8 mouse cellular contexts compared by ENCODE assay signal in genomic region chr11:113865627-113866026, GRCm38 (mm10).
DNase-seq lines count a peak whose midpoint lies in the region; ATAC-seq lines count a peak whose summit lies in the region.

No protein-coding gene starts in this region.

- no peak overlapping the region for H3K4me3 ChIP-seq in heart, embryonic 16.5 days (ENCODE audit: low read length)
- no peak overlapping the region for H3K4me3 ChIP-seq in liver, embryonic 16.5 days (ENCODE audit: low read depth, low read length)
- no peak overlapping the region for H3K4me3 ChIP-seq in neural tube, embryonic 15.5 days (replicated peaks)

- no peak overlapping the region for H3K4me2 ChIP-seq in heart, embryonic 16.5 days (ENCODE audit: low read depth, low read length)
- no peak overlapping the region for H3K4me2 ChIP-seq in liver, embryonic 16.5 days (ENCODE audit: low read depth, low read length)
- H3K4me2 ChIP-seq in neural tube, embryonic 15.5 days, result no peak overlapping the region

- no peaks in the 10 kb centered on the region for H3K36me3 ChIP-seq in heart, embryonic 16.5 days (ENCODE audit: control insufficient read depth, insufficient read depth)
- H3K36me3 ChIP-seq in liver, embryonic 16.5 days (ENCODE audit: control insufficient read depth, insufficient read depth), result no peaks in the 10 kb centered on the region
- H3K36me3 ChIP-seq in neural tube, embryonic 15.5 days, result no peaks in the 10 kb centered on the region; the same call in 1 of the 2 replicates

- no peak overlapping the region for H3K27ac ChIP-seq in heart, embryonic 16.5 days (ENCODE audit: low read length)
- no peak overlapping the region for H3K27ac ChIP-seq in liver, embryonic 16.5 days (ENCODE audit: low read length)
- H3K27ac ChIP-seq in neural tube, embryonic 15.5 days (replicated peaks), result no peak overlapping the region

- no peaks in the 10 kb centered on the region for H3K27me3 ChIP-seq in heart, embryonic 16.5 days (ENCODE audit: control insufficient read depth, insufficient read depth, low read length)
- no peaks in the 10 kb centered on the region for H3K27me3 ChIP-seq in liver, embryonic 16.5 days (ENCODE audit: control insufficient read depth, insufficient read depth, low read depth, low read length)
- H3K27me3 ChIP-seq in neural tube, embryonic 15.5 days (replicated peaks), result no peaks in the 10 kb centered on the region

- peak; percentile 78 to 79 for DNase-seq in B cell, adult 2 months
- DNase-seq in brain, adult 2 months (ENCODE audit: low read depth, low spot score), result peak; percentile 82
- DNase-seq in kidney, postnatal 36 days, result peak; percentile 83 to 94
- DNase-seq in testis, postnatal 10 days (ENCODE audit: low spot score), result peak; percentile 95

- ATAC-seq in erythroid progenitor cell, adult 5-6 weeks (replicated peaks; ENCODE audit: low FRiP score, poor library complexity, severe bottlenecking), result peak; percentile 74
- peak; percentile 45 for ATAC-seq in heart, embryonic 16.5 days (replicated peaks; ENCODE audit: extremely low read depth, insufficient read depth, low FRiP score)
- peak; percentile 74 for ATAC-seq in liver, embryonic 16.5 days (ENCODE audit: low read depth)
- ATAC-seq in neural tube, embryonic 15.5 days (ENCODE audit: low FRiP score), result peak; percentile 55; the same call in 1 of the 2 replicates

- no peak overlapping the region for H3K9ac ChIP-seq in heart, embryonic 16.5 days (ENCODE audit: low read length)
- H3K9ac ChIP-seq in liver, embryonic 16.5 days (ENCODE audit: low read depth, low read length), result no peak overlapping the region
- H3K9ac ChIP-seq in neural tube, embryonic 15.5 days (replicated peaks), result no peak overlapping the region

- no peaks in the 10 kb centered on the region for H3K4me1 ChIP-seq in heart, embryonic 16.5 days (ENCODE audit: control insufficient read depth, insufficient read depth, low read length)
- no peaks in the 10 kb centered on the region for H3K4me1 ChIP-seq in liver, embryonic 16.5 days (ENCODE audit: control insufficient read depth, low read depth, low read length)
- H3K4me1 ChIP-seq in neural tube, embryonic 15.5 days, result no peaks in the 10 kb centered on the region

- no peaks in the 10 kb centered on the region for H3K9me3 ChIP-seq in heart, embryonic 16.5 days (replicated peaks; ENCODE audit: control insufficient read depth, low read length)
- H3K9me3 ChIP-seq in liver, embryonic 16.5 days (replicated peaks; ENCODE audit: control insufficient read depth, low read length), result no peaks in the 10 kb centered on the region
- H3K9me3 ChIP-seq in neural tube, embryonic 15.5 days (replicated peaks), result no peaks in the 10 kb centered on the region

- WGBS in heart, embryonic 16.5 days, result 38% methylated on average over 8 of the region's 8 CpGs
- 31% methylated on average over 8 of the region's 8 CpGs for WGBS in liver, embryonic 16.5 days (ENCODE audit: insufficient replicate concordance)
- 38% methylated on average over 8 of the region's 8 CpGs for WGBS in neural tube, embryonic 15.5 days
